Mouse (Mus musculus): ENCODE measurements around the gene Il10.

The Il10 gene

GRCm38 (mm10) chr1:131019492-131020098, at the start of gene Il10:
TSS of gene Il10 (plus strand) at chr1:131019845.
- DNase-seq (ENCODE audit: low read depth, low spot score), result no peak

GRCm38 (mm10) chr1:130979455-130979854, 40.2 kb upstream of the Il10 start:
- no peak for DNase-seq (ENCODE audit: low read depth, low spot score)

GRCm38 (mm10) chr1:130984441-130984840, 35.2 kb upstream of the Il10 start:
- no peak for DNase-seq (ENCODE audit: low read depth, low spot score)

- no peak for DNase-seq (ENCODE audit: low read depth, low spot score)
These were observed 32.6 kb upstream of the Il10 start for GRCm38 (mm10) chr1:130987001-130987400.

- DNase-seq (ENCODE audit: low read depth, low spot score), result no peak
These were observed 32.2 kb upstream of the Il10 start for GRCm38 (mm10) chr1:130987418-130987817.

GRCm38 (mm10) chr1:130989331-130989730, 30.3 kb upstream of the Il10 start:
- no peak for DNase-seq (ENCODE audit: low read depth, low spot score)

GRCm38 (mm10) chr1:130990448-130990847, 29.2 kb upstream of the Il10 start:
- no peak for DNase-seq (ENCODE audit: low read depth, low spot score)

- DNase-seq (ENCODE audit: low read depth, low spot score), result no peak
These were observed 26.0 kb upstream of the Il10 start for GRCm38 (mm10) chr1:130993574-130994154.

- DNase-seq (ENCODE audit: low read depth, low spot score), result no peak
These were observed 24.1 kb upstream of the Il10 start for GRCm38 (mm10) chr1:130995515-130995914.

GRCm38 (mm10) chr1:130996356-130996755, 23.3 kb upstream of the Il10 start:
- DNase-seq (ENCODE audit: low read depth, low spot score), result no peak

- DNase-seq (ENCODE audit: low read depth, low spot score), result no peak
These were observed 22.2 kb upstream of the Il10 start for GRCm38 (mm10) chr1:130997441-130997840.

GRCm38 (mm10) chr1:130998321-130998720, 21.3 kb upstream of the Il10 start:
- DNase-seq (ENCODE audit: low read depth, low spot score), result peak; percentile 32

- no peak for DNase-seq (ENCODE audit: low read depth, low spot score)
These were observed 19.9 kb upstream of the Il10 start for GRCm38 (mm10) chr1:130999708-131000107.

- DNase-seq (ENCODE audit: low read depth, low spot score), result no peak
These were observed 19.3 kb upstream of the Il10 start for GRCm38 (mm10) chr1:131000296-131000695.

- no peak for DNase-seq (ENCODE audit: low read depth, low spot score)
These were observed 17.1 kb upstream of the Il10 start for GRCm38 (mm10) chr1:131002561-131002960.

GRCm38 (mm10) chr1:131003037-131003922, 16.4 kb upstream of the Il10 start:
- no peak for DNase-seq (ENCODE audit: low read depth, low spot score)

- no peak for DNase-seq (ENCODE audit: low read depth, low spot score)
These were observed 13.6 kb upstream of the Il10 start for GRCm38 (mm10) chr1:131006069-131006468.

- no peak for DNase-seq (ENCODE audit: low read depth, low spot score)
These were observed 9.2 kb upstream of the Il10 start for GRCm38 (mm10) chr1:131010201-131011153.

GRCm38 (mm10) chr1:131012494-131012893, 7.2 kb upstream of the Il10 start:
- no peak for DNase-seq (ENCODE audit: low read depth, low spot score)

GRCm38 (mm10) chr1:131013926-131014325, 5.7 kb upstream of the Il10 start:
- no peak for DNase-seq (ENCODE audit: low read depth, low spot score)

- no peak for DNase-seq (ENCODE audit: low read depth, low spot score)
These were observed 4.4 kb upstream of the Il10 start for GRCm38 (mm10) chr1:131015281-131015680.

Data from telencephalon, adult 2 months (tissue).